Mouse (Mus musculus) cortical plate, adult 2 months (tissue): Measurements from ENCODE around the gene Mcm3. TPM values are rescaled to one million over a fixed set of nuclear protein-coding genes. Genes with fewer than 3 reads are reported as not detected.

Source experiments
- H3K27ac ChIP-seq: fragments of 200-500 bp; 2 replicates; pipeline ENCODE4 v1.5.1; 2012; ENCODE audit warnings: low read length, control low read depth, inconsistent platforms; ENCODE audit not compliant: insufficient read depth
- H3K4me1 ChIP-seq: fragments of 200-500 bp; 2 replicates; pipeline ENCODE4 v1.6.1; 2011; ENCODE audit warnings: low read length; ENCODE audit not compliant: control insufficient read depth, insufficient read depth
- H3K4me3 ChIP-seq: fragments of 200-500 bp; 2 replicates; pipeline ENCODE4 v1.5.1; 2011; ENCODE audit warnings: mild to moderate bottlenecking, low read length, control low read depth; ENCODE audit not compliant: insufficient read depth
- CTCF ChIP-seq: fragments of 200-500 bp; IDR thresholded peaks from 2 replicates; pipeline ENCODE4 v1.5.1; 2011; ENCODE audit warnings: mild to moderate bottlenecking, control low read depth, low read length; ENCODE audit not compliant: insufficient read depth; ENCODE audit errors: extremely low read depth
- POLR2A ChIP-seq: fragments of 200-500 bp; IDR thresholded peaks from 2 replicates; pipeline ENCODE4 v1.6.1; 2011; ENCODE audit warnings: mild to moderate bottlenecking, low read length, control low read depth; ENCODE audit not compliant: insufficient read depth; ENCODE audit errors: extremely low read depth
- polyA plus RNA-seq: library from polyadenylated mRNA; depleted of rRNA; stranded (reverse); fragments of >200 nt; gene quantifications from 2 replicates; pipeline ENCODE4 v1.2.3, GENCODE M21; 2012; rRNA removed

The Mcm3 gene
- polyA plus RNA-seq = 3.0 and 3.3 TPM in 2 replicates

- peak within 1 kb of the TSS; percentile 26 for H3K4me3 ChIP-seq
- no peaks in the 10 kb centered on the region for H3K4me1 ChIP-seq
- no peak within 1 kb of the TSS for H3K27ac ChIP-seq
- no peak for TF ChIP-seq CTCF
- no peak for TF ChIP-seq POLR2A
Measured at GRCm38 (mm10) chr1:20819771-20820605, at the start of gene Mcm3. Mcm3 (minus strand) TSS chr1:20820312.

DNA sequence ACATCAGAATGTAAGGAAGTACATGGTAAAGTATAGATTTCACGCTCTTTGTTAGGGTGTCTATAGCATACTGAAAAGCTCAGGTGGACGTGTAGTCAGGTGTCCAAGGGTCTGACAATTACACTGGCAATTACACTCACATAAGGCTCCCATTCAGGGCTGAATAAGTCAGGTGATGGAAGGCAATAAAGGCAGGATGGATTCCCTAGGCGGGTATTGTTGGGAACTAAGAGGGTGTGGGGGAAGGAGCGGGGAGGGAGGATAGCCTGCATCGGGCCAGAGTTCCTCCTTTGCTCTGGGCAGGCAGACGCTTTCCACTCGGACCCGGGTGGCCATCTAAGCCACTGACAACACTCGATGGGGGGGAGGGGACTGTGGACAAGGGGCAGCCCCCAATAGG is 47.9 kb upstream of the Mcm3 start:
- TF ChIP-seq POLR2A = no peak
- no peak for TF ChIP-seq CTCF
- no peaks in the 10 kb centered on the region for H3K4me1 ChIP-seq
- no peak overlapping the region for H3K4me3 ChIP-seq
- H3K27ac ChIP-seq = no peak overlapping the region

DNA sequence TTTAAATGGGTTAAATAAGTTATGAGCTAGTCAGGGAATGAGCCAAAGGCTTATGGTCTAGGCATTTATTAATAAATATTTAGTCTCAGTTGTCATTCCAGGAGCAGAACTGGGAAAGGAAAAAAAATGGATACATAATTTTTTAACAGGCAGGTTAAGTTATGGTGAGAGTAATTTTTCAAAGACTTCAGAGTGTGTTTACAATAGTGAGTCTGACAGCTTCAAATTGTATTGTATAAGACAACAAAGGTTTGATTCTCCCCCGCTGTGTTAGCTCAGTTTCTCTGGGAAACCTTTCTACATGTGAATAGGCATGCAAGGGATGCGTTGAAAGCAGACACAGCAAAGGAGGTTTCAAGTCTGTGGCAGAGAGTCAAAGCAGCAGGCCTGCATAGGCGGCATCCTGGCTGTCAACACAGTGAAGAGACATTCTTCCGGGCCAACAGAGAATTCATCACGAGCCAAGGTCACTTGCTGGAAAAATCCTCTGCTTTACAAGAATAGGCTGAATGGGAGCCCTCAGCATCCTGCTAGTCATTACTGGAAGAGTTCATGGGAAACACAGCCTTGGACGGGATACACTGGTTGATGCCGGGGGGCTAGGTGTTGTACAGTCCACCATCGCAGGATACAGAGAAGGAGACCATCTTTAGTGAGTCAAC is 47.3 kb upstream of the Mcm3 start:
- no peak for TF ChIP-seq CTCF
- no peak for TF ChIP-seq POLR2A
- Histone ChIP-seq H3K4me3 (no peak overlapping the region), H3K4me1 (no peaks in the 10 kb centered on the region), H3K27ac (no peak overlapping the region)

- H3K27ac ChIP-seq = no peak overlapping the region
- no peaks in the 10 kb centered on the region for H3K4me1 ChIP-seq
- TF ChIP-seq POLR2A (no peak), CTCF (no peak)
- H3K4me3 ChIP-seq = no peak overlapping the region
Measured at GRCm38 (mm10) chr1:20863452-20864172, 43.5 kb upstream of the Mcm3 start.

GRCm38 (mm10) chr1:20861865-20862264 is 41.8 kb upstream of the Mcm3 start:
- Histone ChIP-seq H3K4me3 (no peak overlapping the region), H3K27ac (no peak overlapping the region), H3K4me1 (no peaks in the 10 kb centered on the region)
- TF ChIP-seq POLR2A (no peak), CTCF (no peak)

GRCm38 (mm10) chr1:20860775-20861174 is 40.7 kb upstream of the Mcm3 start:
- no peak overlapping the region for H3K27ac ChIP-seq
- no peak overlapping the region for H3K4me3 ChIP-seq
- H3K4me1 ChIP-seq = no peaks in the 10 kb centered on the region
- TF ChIP-seq CTCF (no peak), POLR2A (no peak)

GRCm38 (mm10) chr1:20856924-20857902 is 37.1 kb upstream of the Mcm3 start:
- TF ChIP-seq POLR2A = no peak
- TF ChIP-seq CTCF = no peak
- no peak overlapping the region for H3K27ac ChIP-seq
- H3K4me1 ChIP-seq = no peaks in the 10 kb centered on the region
- no peak overlapping the region for H3K4me3 ChIP-seq

DNA sequence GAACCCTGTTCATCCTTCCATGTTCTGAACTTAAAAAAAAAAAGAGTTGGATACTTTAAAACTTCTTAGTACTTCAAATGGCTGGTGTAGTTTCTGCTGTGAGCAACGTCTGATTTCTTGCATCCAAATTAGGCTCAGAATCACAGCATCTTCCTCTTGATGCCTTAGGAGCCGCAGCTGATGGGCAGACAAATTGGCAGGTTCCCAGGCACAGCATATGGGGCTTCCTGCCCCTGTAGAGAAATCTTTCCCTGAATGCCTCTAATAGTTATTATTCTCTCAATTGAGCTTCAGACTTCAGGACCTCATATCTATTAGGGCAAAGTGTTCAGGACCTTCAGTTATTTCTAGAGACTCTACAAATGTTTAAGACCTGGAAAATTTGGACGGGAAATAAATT is 19.8 kb upstream of the Mcm3 start:
- H3K4me1 ChIP-seq = no peaks in the 10 kb centered on the region
- no peak for TF ChIP-seq POLR2A
- no peak for TF ChIP-seq CTCF
- no peak overlapping the region for H3K27ac ChIP-seq
- H3K4me3 ChIP-seq = no peak overlapping the region

DNA sequence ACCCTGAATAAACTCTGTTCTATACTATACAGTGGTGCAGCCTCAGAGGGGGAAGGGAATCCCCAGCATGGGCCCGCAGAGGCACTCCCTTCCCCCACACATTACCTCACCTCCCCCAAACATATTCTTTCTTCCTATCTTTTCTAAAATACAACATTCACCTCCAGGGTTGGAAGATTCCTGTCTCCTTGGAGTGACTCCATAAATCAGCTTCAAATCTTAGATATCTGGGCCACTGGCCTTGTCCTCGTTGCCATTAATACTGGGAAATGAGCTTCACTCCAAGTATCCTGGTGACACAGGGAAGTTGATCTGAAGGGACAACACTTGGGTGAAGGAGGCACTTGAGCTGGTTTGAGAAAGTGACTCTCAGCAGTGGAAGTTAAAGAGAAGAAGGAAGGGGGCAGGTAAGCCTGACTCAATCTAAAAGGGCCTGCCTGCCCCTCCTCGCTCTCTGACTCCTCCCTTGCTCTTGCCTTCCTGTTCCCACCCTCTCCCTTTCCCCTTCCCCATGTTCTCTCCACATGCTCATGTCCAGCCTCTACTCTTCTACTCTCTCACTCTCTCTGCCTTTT is 16.5 kb upstream of the Mcm3 start:
- Histone ChIP-seq H3K4me1 (no peaks in the 10 kb centered on the region), H3K27ac (no peak overlapping the region), H3K4me3 (no peak overlapping the region)
- TF ChIP-seq CTCF (no peak), POLR2A (no peak)
